ENCODE assay signal across 10 mouse cellular contexts in genomic region chr2:166377329-166377728, GRCm38 (mm10).
DNase-seq lines count a peak whose midpoint lies in the region; ATAC-seq and TF ChIP-seq lines count a peak whose summit lies in the region.
"Had no signal": no experiment of that assay in that cellular context is flagged by ENCODE, and none has a peak within 500 bp of the region (broad histone marks: within the 10 kb centered on the region; RNA-seq: fewer than 3 reads in every experiment).

No protein-coding gene starts in this region.

- no peak for TF ChIP-seq POLR2A in lung, adult 2 months (IDR thresholded peaks at IDR 0.05; ENCODE audit: borderline replicate concordance, extremely low read depth, low read depth, low read length)
- no peak for TF ChIP-seq POLR2A in limb, embryonic 14.5 days (IDR thresholded peaks at IDR 0.05; ENCODE audit: borderline replicate concordance, extremely low read depth, insufficient read depth, insufficient read length)

- H3K36me3 ChIP-seq in lung, embryonic 14.5 days (ENCODE audit: insufficient read depth), result no peaks in the 10 kb centered on the region
- no peaks in the 10 kb centered on the region for H3K36me3 ChIP-seq in limb, embryonic 14.5 days (ENCODE audit: control insufficient read depth, insufficient read depth, low read length)
- no peaks in the 10 kb centered on the region for H3K36me3 ChIP-seq in stomach, embryonic 15.5 days

- DNase-seq in adrenal gland, postnatal 14 days, result peak; percentile 48
- no peak for DNase-seq in adrenal gland, postnatal 4 days (ENCODE audit: low spot score in 2 of 2)
- peak; percentile 73 for DNase-seq in lung, embryonic 14.5 days
- no peak for DNase-seq in lung, adult 2 months
- peak; percentile 71 for DNase-seq in limb, embryonic 14.5 days (ENCODE audit: low spot score)
- DNase-seq in cerebellum, adult 9-11 months, result no peak
- DNase-seq in adrenal gland, adult 2 months, result no peak
- DNase-seq: kidney, adult 11 months had no signal

- TF ChIP-seq CTCF in lung, embryonic 14.5 days (IDR thresholded peaks at IDR 0.05; ENCODE audit: low read depth), result no peak
- no peak for TF ChIP-seq CTCF in lung, adult 2 months (IDR thresholded peaks at IDR 0.05; ENCODE audit: insufficient read depth, low read length)

- ATAC-seq in lung, embryonic 14.5 days (ENCODE audit: insufficient read depth), result no peak
- ATAC-seq in limb, embryonic 14.5 days (ENCODE audit: low FRiP score, low read depth), result peak; percentile 60; the same call in 1 of the 2 replicates
- peak; percentile 67; the same call in 1 of the 2 replicates for ATAC-seq in stomach, embryonic 15.5 days (ENCODE audit: insufficient read depth, low FRiP score, low read depth)

- no peak overlapping the region for H3K4me2 ChIP-seq in lung, embryonic 14.5 days
- H3K4me2 ChIP-seq in limb, embryonic 14.5 days (replicated peaks; ENCODE audit: low read depth, low read length, severe bottlenecking), result no peak overlapping the region
- no peak overlapping the region for H3K4me2 ChIP-seq in stomach, embryonic 15.5 days

- no peaks in the 10 kb centered on the region for H3K27me3 ChIP-seq in lung, embryonic 14.5 days (ENCODE audit: insufficient read depth, low read length)
- H3K27me3 ChIP-seq in limb, embryonic 14.5 days (ENCODE audit: control insufficient read depth, insufficient read depth, low read length), result no peaks in the 10 kb centered on the region
- no peaks in the 10 kb centered on the region for H3K27me3 ChIP-seq in stomach, embryonic 15.5 days (replicated peaks)

- H3K9me3 ChIP-seq in lung, embryonic 14.5 days (ENCODE audit: low read depth, low read length), result no peaks in the 10 kb centered on the region
- H3K9me3 ChIP-seq in limb, embryonic 14.5 days (ENCODE audit: control insufficient read depth, low read length), result no peaks in the 10 kb centered on the region
- H3K9me3 ChIP-seq in stomach, embryonic 15.5 days, result no peaks in the 10 kb centered on the region

- 29% methylated on average over 3 of the region's 3 CpGs for WGBS in lung, embryonic 14.5 days
- 40% methylated on average over 3 of the region's 3 CpGs for WGBS in lung, adult 2 months
- 3% methylated on average over 3 of the region's 3 CpGs for WGBS in limb, embryonic 14.5 days
- WGBS in stomach, embryonic 15.5 days, result 30% methylated on average over 3 of the region's 3 CpGs

- no peak overlapping the region for H3K27ac ChIP-seq in lung, embryonic 14.5 days (ENCODE audit: low read depth)
- peak overlapping the region; percentile 21; the same call in 1 of the 2 replicates for H3K27ac ChIP-seq in limb, embryonic 14.5 days (replicated peaks; ENCODE audit: low read depth, low read length)
- no peak overlapping the region for H3K27ac ChIP-seq in stomach, embryonic 15.5 days

- H3K4me1 ChIP-seq in lung, embryonic 14.5 days (ENCODE audit: insufficient read depth), result peaks cover 6% of the 10 kb centered on the region
- H3K4me1 ChIP-seq in lung, adult 2 months (ENCODE audit: control insufficient read depth, insufficient read depth, low read length), result no peaks in the 10 kb centered on the region
- peaks cover 23% of the 10 kb centered on the region for H3K4me1 ChIP-seq in limb, embryonic 14.5 days (ENCODE audit: control insufficient read depth, insufficient read depth, low read length)
- H3K4me1 ChIP-seq in stomach, embryonic 15.5 days, result peaks cover 6% of the 10 kb centered on the region

- no peak overlapping the region for H3K4me3 ChIP-seq in lung, embryonic 14.5 days (ENCODE audit: low read depth, low read length)
- H3K4me3 ChIP-seq in lung, adult 2 months (replicated peaks; ENCODE audit: extremely low read depth, low read depth, low read length), result no peak overlapping the region
- H3K4me3 ChIP-seq in limb, embryonic 14.5 days (replicated peaks; ENCODE audit: low read length), result no peak overlapping the region
- no peak overlapping the region for H3K4me3 ChIP-seq in stomach, embryonic 15.5 days (replicated peaks)
- H3K4me3 ChIP-seq: erythroblast, embryonic 14.5 days had no signal

- no peak overlapping the region for H3K9ac ChIP-seq in lung, embryonic 14.5 days
- no peak overlapping the region for H3K9ac ChIP-seq in limb, embryonic 14.5 days (ENCODE audit: low read depth, low read length, severe bottlenecking)
- H3K9ac ChIP-seq in stomach, embryonic 15.5 days, result no peak overlapping the region

Comparison
In these comparisons a context has a peak if more than half of its experiments do, and no peak if none do; other contexts are left out.
1. DNase-seq: peak in adrenal gland, postnatal 14 days (single experiment), lung, embryonic 14.5 days (single experiment) and limb, embryonic 14.5 days (single experiment); none in adrenal gland, postnatal 4 days (0 of 2), lung, adult 2 months (single experiment), cerebellum, adult 9-11 months (single experiment) and adrenal gland, adult 2 months (single experiment).